Mouse (Mus musculus) heart, postnatal 0 days (tissue): Measurements from ENCODE around the gene Aldh9a1. TPM values are rescaled to one million over a fixed set of nuclear protein-coding genes. Genes with fewer than 3 reads are reported as not detected.

Experiments used
- ATAC-seq: fragments of 200-750 bp; cut with Nextera tagmentation; 2 replicates; pipeline ENCODE4 v1.8.0; 2017; ENCODE audit warnings: low read depth, moderate number of reproducible peaks, moderate library complexity; ENCODE audit not compliant: insufficient read depth
- DNase-seq: peaks from one replicate; pipeline ENCODE4 v3.0.0-alpha.2; 2016; ENCODE audit warnings: low spot score
- H3K27ac ChIP-seq: fragments of 300-500 bp; sonication (generic); 2 replicates; pipeline ENCODE4 v1.5.1; 2014; ENCODE audit warnings: low read depth, mild to moderate bottlenecking
- H3K27me3 ChIP-seq: fragments of 300-500 bp; sonication (generic); 2 replicates; pipeline ENCODE4 v1.6.1; 2014; ENCODE audit warnings: low read length, mixed read lengths; ENCODE audit not compliant: control insufficient read depth, insufficient read depth
- H3K36me3 ChIP-seq: fragments of 300-500 bp; sonication (generic); replicated peaks from 2 replicates; pipeline ENCODE4 v1.6.1; 2014; ENCODE audit warnings: low read length, mixed read lengths; ENCODE audit not compliant: control insufficient read depth, insufficient read depth
- H3K4me1 ChIP-seq: fragments of 300-500 bp; sonication (generic); 2 replicates; pipeline ENCODE4 v1.6.1; 2014; ENCODE audit warnings: antibody characterized with exemption; ENCODE audit not compliant: control insufficient read depth, insufficient read depth
- H3K4me2 ChIP-seq: fragments of 300-500 bp; sonication (generic); 2 replicates; pipeline ENCODE4 v1.6.1; 2014; ENCODE audit warnings: low read depth, mild to moderate bottlenecking, low read length, moderate library complexity
- H3K4me3 ChIP-seq: fragments of 300-500 bp; sonication (generic); 2 replicates; pipeline ENCODE4 v1.5.1; 2014; ENCODE audit warnings: low read depth, low read length
- H3K9ac ChIP-seq: fragments of 300-500 bp; sonication (generic); replicated peaks from 2 replicates; pipeline ENCODE4 v1.6.1; 2014; ENCODE audit warnings: low read depth, low read length, mixed read lengths
- H3K9me3 ChIP-seq: fragments of 300-500 bp; sonication (generic); replicated peaks from 2 replicates; pipeline ENCODE4 v1.6.1; 2016; ENCODE audit warnings: low read length; ENCODE audit not compliant: control insufficient read depth
- CTCF ChIP-seq: IDR thresholded peaks from 2 replicates; pipeline ENCODE4 v1.5.1; 2016; ENCODE audit warnings: antibody characterized with exemption, control low read depth, low read depth
- EP300 ChIP-seq: IDR thresholded peaks from 2 replicates; pipeline ENCODE4 v1.6.1; 2016; ENCODE audit warnings: antibody characterized with exemption, low read depth
- WGBS: fragments of 180-500 bp; shearing (Covaris S2); extraction: QIAGEN DNeasy Blood & Tissue Kit; methylation state at CpG from one replicate; pipeline ENCODE4 v1.1.7; 2014; 5-methylcytosine and 5-hydroxymethylcytosine counted together
- polyA plus RNA-seq: library from polyadenylated mRNA; unstranded; fragments of >200 nt; fragmentation: Nextera tagmentation; extraction: Ambion mirVana; gene quantifications from 2 replicates; pipeline ENCODE4 v1.2.1, GENCODE M21; 2015
- total RNA-seq: library from RNA; depleted of rRNA; stranded (reverse); fragments of >200 nt; gene quantifications from 2 replicates; pipeline ENCODE4 v1.2.3, GENCODE M21; 2014; ENCODE audit warnings: low replicate concordance

Aldh9a1 gene
- total and polyA plus RNA-seq, 2 experiments from 2014 or later = 17.1 to 44.7 TPM

- Histone ChIP-seq H3K4me2 (no peak overlapping the region), H3K9me3 (no peaks in the 10 kb centered on the region), H3K27me3 (no peaks in the 10 kb centered on the region), H3K4me3 (no peak overlapping the region), H3K36me3 (peaks cover 49% of the 10 kb centered on the region), H3K27ac (no peak overlapping the region), H3K4me1 (no peaks in the 10 kb centered on the region), H3K9ac (no peak overlapping the region)
- DNase-seq = no peak
- TF ChIP-seq EP300 (no peak), CTCF (no peak)
- 84% methylated on average over 14 of the region's 14 CpGs for WGBS
- ATAC-seq = no peak
Measured at GRCm38 (mm10) chr1:167352403-167352802, 2.6 kb downstream of the Aldh9a1 start.

GRCm38 (mm10) chr1:167357387-167357786 is 7.6 kb downstream of the Aldh9a1 start:
- ATAC-seq = no peak
- H3K9me3 ChIP-seq = no peaks in the 10 kb centered on the region
- H3K4me3 ChIP-seq = no peak overlapping the region
- H3K27ac ChIP-seq = no peak overlapping the region
- no peaks in the 10 kb centered on the region for H3K27me3 ChIP-seq
- H3K9ac ChIP-seq = no peak overlapping the region
- TF ChIP-seq CTCF (no peak), EP300 (no peak)
- no peak overlapping the region for H3K4me2 ChIP-seq
- DNase-seq = no peak
- H3K36me3 ChIP-seq = peaks cover 67% of the 10 kb centered on the region
- 89% methylated on average over 9 of the region's 9 CpGs for WGBS
- no peaks in the 10 kb centered on the region for H3K4me1 ChIP-seq

- DNase-seq (no peak), ATAC-seq (no peak)
- Histone ChIP-seq H3K4me3 (no peak overlapping the region), H3K36me3 (peaks cover 59% of the 10 kb centered on the region), H3K9ac (no peak overlapping the region), H3K9me3 (no peaks in the 10 kb centered on the region), H3K4me2 (no peak overlapping the region), H3K27ac (no peak overlapping the region), H3K27me3 (no peaks in the 10 kb centered on the region), H3K4me1 (no peaks in the 10 kb centered on the region)
- TF ChIP-seq CTCF (no peak), EP300 (no peak)
- WGBS = 80% methylated on average over 9 of the region's 9 CpGs
Measured at GRCm38 (mm10) chr1:167358731-167359130, 8.9 kb downstream of the Aldh9a1 start.

GRCm38 (mm10) chr1:167360268-167360667 is 10.5 kb downstream of the Aldh9a1 start:
- H3K9ac ChIP-seq = no peak overlapping the region
- peaks cover 49% of the 10 kb centered on the region for H3K36me3 ChIP-seq
- no peak overlapping the region for H3K4me3 ChIP-seq
- H3K4me1 ChIP-seq = no peaks in the 10 kb centered on the region
- DNase-seq (no peak), ATAC-seq (no peak)
- 82% methylated on average over 4 of the region's 4 CpGs for WGBS
- TF ChIP-seq EP300 (no peak), CTCF (no peak)
- no peaks in the 10 kb centered on the region for H3K9me3 ChIP-seq
- H3K4me2 ChIP-seq = no peak overlapping the region
- no peak overlapping the region for H3K27ac ChIP-seq
- no peaks in the 10 kb centered on the region for H3K27me3 ChIP-seq

GRCm38 (mm10) chr1:167362819-167363218 is 13.0 kb downstream of the Aldh9a1 start:
- H3K9me3 ChIP-seq = no peaks in the 10 kb centered on the region
- 78% methylated on average over 4 of the region's 4 CpGs for WGBS
- H3K9ac ChIP-seq = no peak overlapping the region
- H3K27me3 ChIP-seq = no peaks in the 10 kb centered on the region
- H3K27ac ChIP-seq = no peak overlapping the region
- H3K4me3 ChIP-seq = no peak overlapping the region
- no peak for TF ChIP-seq EP300
- TF ChIP-seq CTCF = no peak
- no peaks in the 10 kb centered on the region for H3K4me1 ChIP-seq
- DNase-seq = no peak
- H3K36me3 ChIP-seq = peaks cover 43% of the 10 kb centered on the region
- H3K4me2 ChIP-seq = no peak overlapping the region
- no peak for ATAC-seq

- DNase-seq (no peak), ATAC-seq (no peak)
- TF ChIP-seq EP300 = no peak
- no peak for TF ChIP-seq CTCF
- Histone ChIP-seq H3K9ac (no peak overlapping the region), H3K27ac (no peak overlapping the region), H3K27me3 (no peaks in the 10 kb centered on the region), H3K36me3 (peaks cover 43% of the 10 kb centered on the region), H3K4me1 (no peaks in the 10 kb centered on the region), H3K9me3 (no peaks in the 10 kb centered on the region), H3K4me3 (no peak overlapping the region), H3K4me2 (no peak overlapping the region)
- WGBS = 61% methylated on average over 5 of the region's 5 CpGs
Measured at GRCm38 (mm10) chr1:167363322-167363721, 13.5 kb downstream of the Aldh9a1 start.
